Mouse (Mus musculus) macrophage (primary cell): ENCODE results near the gene Zer1. TPM values are rescaled to one million over a fixed set of nuclear protein-coding genes. Genes with fewer than 3 reads are reported as not detected.
A peak's percentile ranks its signal among the peaks of the same experiment; 100 is the strongest.
"Not testable (repeated sequence)": the region's sequence is repeated elsewhere in the genome, so short reads cannot be mapped to it uniquely, and the experiment has no call there.

Source experiments
- H3K27ac ChIP-seq: fragments of 350-480 bp; formaldehyde crosslinking; 2 replicates; pipeline ENCODE4 v1.9.0; 2021
- H3K36me3 ChIP-seq: fragments of 350-480 bp; formaldehyde crosslinking; 2 replicates; pipeline ENCODE4 v1.9.0; 2021; ENCODE audit errors: inconsistent target
- H3K4me3 ChIP-seq: fragments of 350-480 bp; formaldehyde crosslinking; 2 replicates; pipeline ENCODE4 v1.9.0; 2021; ENCODE audit errors: inconsistent target
- H3K79me2 ChIP-seq: fragments of 350-480 bp; formaldehyde crosslinking; 2 replicates; pipeline ENCODE4 v1.9.0; 2021; ENCODE audit errors: inconsistent target
- WGBS: methylation state at CpG from one replicate; pipeline ENCODE4 v1.1.7; 2026; ENCODE audit warnings: inconsistent platforms; ENCODE audit not compliant: missing documents; 5-methylcytosine and 5-hydroxymethylcytosine counted together
- polyA plus RNA-seq: library from polyadenylated mRNA; stranded (reverse); fragments of 250-400 nt; gene quantifications from 3 replicates; pipeline ENCODE4 v1.2.4, GENCODE M21; 2018; ENCODE audit warnings: inconsistent platforms

Gene Zer1
- polyA plus RNA-seq, 1 experiment from 2014 or later, result 6.9 TPM

- H3K4me3 ChIP-seq, result peak overlapping the region; percentile 62
- H3K27ac ChIP-seq, result peak overlapping the region; percentile 83
- 14% methylated on average over 36 of the region's 37 CpGs for WGBS
- H3K79me2 ChIP-seq, result peaks cover 19% of the 10 kb centered on the region; the same call in 1 of the 2 replicates
- H3K36me3 ChIP-seq, result no peaks in the 10 kb centered on the region
Measured at GRCm38 (mm10) chr2:30061215-30062166, 62.9 kb downstream of the Zer1 start.

- no peak overlapping the region for H3K27ac ChIP-seq
- H3K79me2 ChIP-seq, result peaks cover 3% of the 10 kb centered on the region; the same call in 1 of the 2 replicates
- 92% methylated on average over 5 of the region's 5 CpGs for WGBS
- H3K36me3 ChIP-seq, result no peaks in the 10 kb centered on the region
- H3K4me3 ChIP-seq, result no peak overlapping the region
Measured at GRCm38 (mm10) chr2:30058418-30058817, 66.0 kb downstream of the Zer1 start.

GRCm38 (mm10) chr2:30057223-30057904 lies 67.0 kb downstream of the Zer1 start, which contains the start of gene Set:
Gene Set, plus strand, starts transcription at chr2:30057378.
- no peak within 1 kb of the TSS for H3K27ac ChIP-seq
- WGBS, result 59% methylated on average over 10 of the region's 12 CpGs
- no peaks in the 10 kb centered on the region for H3K36me3 ChIP-seq
- H3K79me2 ChIP-seq, result no peaks in the 10 kb centered on the region
- H3K4me3 ChIP-seq, result no peak within 1 kb of the TSS

GRCm38 (mm10) chr2:30056736-30057135 lies 67.6 kb downstream of the Zer1 start:
- Histone ChIP-seq H3K27ac (no peak overlapping the region), H3K36me3 (no peaks in the 10 kb centered on the region), H3K4me3 (no peak overlapping the region), H3K79me2 (no peaks in the 10 kb centered on the region)
- 92% methylated on average over 3 of the region's 3 CpGs for WGBS

GRCm38 (mm10) chr2:30055310-30055709 lies 69.1 kb downstream of the Zer1 start:
- H3K36me3 ChIP-seq, H3K79me2 ChIP-seq, H3K4me3 ChIP-seq, H3K27ac ChIP-seq: not testable (repeated sequence)
- 88% methylated on average over 3 of the region's 3 CpGs for WGBS

GRCm38 (mm10) chr2:30051992-30052761 lies 72.2 kb downstream of the Zer1 start:
- 60% methylated on average over 6 of the region's 6 CpGs for whole genome bisulfite sequencing

GRCm38 (mm10) chr2:30049831-30050230 lies 74.6 kb downstream of the Zer1 start:
- H3K27ac ChIP-seq, result no peak overlapping the region
- WGBS, result 14% methylated on average over 3 of the region's 3 CpGs
- no peaks in the 10 kb centered on the region for H3K79me2 ChIP-seq
- no peak overlapping the region for H3K4me3 ChIP-seq
- H3K36me3 ChIP-seq, result no peaks in the 10 kb centered on the region

More at GRCm38 (mm10) chr2:30051992-30052761, 72.2 kb downstream of the Zer1 start:
- no peak overlapping the region for H3K4me3 ChIP-seq
- H3K79me2 ChIP-seq, result no peaks in the 10 kb centered on the region
- H3K36me3 ChIP-seq, result no peaks in the 10 kb centered on the region
- H3K27ac ChIP-seq, result no peak overlapping the region

- no peaks in the 10 kb centered on the region for H3K79me2 ChIP-seq
- 1% methylated on average over 54 of the region's 54 CpGs for WGBS
- peak within 1 kb of the TSS; percentile 42 for H3K4me3 ChIP-seq
- peak within 1 kb of the TSS; percentile 98 for H3K27ac ChIP-seq
- H3K36me3 ChIP-seq, result no peaks in the 10 kb centered on the region
Measured at GRCm38 (mm10) chr2:30048699-30049388, 75.5 kb downstream of the Zer1 start, which contains the start of gene Wdr34. Gene Wdr34, minus strand, starts transcription at chr2:30048881.

GRCm38 (mm10) chr2:30048101-30048501 lies 76.3 kb downstream of the Zer1 start:
- Histone ChIP-seq H3K4me3 (peak overlapping the region; percentile 42), H3K36me3 (no peaks in the 10 kb centered on the region), H3K79me2 (no peaks in the 10 kb centered on the region), H3K27ac (no peak overlapping the region)
- WGBS, result 26% methylated on average over 11 of the region's 11 CpGs

Other genes with a start within 250 kb of the Zer1 start
- 28.3 to 46.9 TPM (median 30.9 TPM) in 3 replicates for gene Odf2, start 235.4 kb downstream of the Zer1 start, polyA plus RNA-seq
- gene Gle1, start 189.2 kb downstream of the Zer1 start, polyA plus RNA-seq, result 7.9 to 12.5 TPM (median 10.0 TPM) in 3 replicates
- 67.1 to 95.0 TPM (median 74.1 TPM) in 3 replicates for gene Sptan1, start 159.0 kb downstream of the Zer1 start, polyA plus RNA-seq
- 3.0 to 6.7 TPM (median 4.4 TPM) in 3 replicates for gene Wdr34, start 75.7 kb downstream of the Zer1 start, polyA plus RNA-seq
- gene Set, start 67.2 kb downstream of the Zer1 start, polyA plus RNA-seq, result 142 to 388 TPM (median 281 TPM) in 3 replicates
- gene Pkn3, start 46.9 kb downstream of the Zer1 start, polyA plus RNA-seq, result 0.94 to 2.4 TPM (median 1.6 TPM) in 3 replicates
- 10.5 to 24.6 TPM (median 20.1 TPM) in 3 replicates for gene Zdhhc12, start 30.9 kb downstream of the Zer1 start, polyA plus RNA-seq
- gene Tbc1d13, start 9.2 kb upstream of the Zer1 start, polyA plus RNA-seq, result 79.6 to 115 TPM (median 108 TPM) in 3 replicates
- 1.2 to 5.8 TPM (median 3.8 TPM) in 3 replicates for gene Endog, start 46.9 kb upstream of the Zer1 start, polyA plus RNA-seq
- 15.1 to 33.4 TPM (median 17.6 TPM) in 3 replicates for gene Spout1, start 53.9 kb upstream of the Zer1 start, polyA plus RNA-seq
- gene Kyat1, start 81.3 kb upstream of the Zer1 start, polyA plus RNA-seq, result 1.5 to 4.5 TPM (median 3.0 TPM) in 3 replicates
- gene Lrrc8a, start 113.1 kb upstream of the Zer1 start, polyA plus RNA-seq, result 11.0 to 16.9 TPM (median 11.0 TPM) in 3 replicates
- gene Gm28035, start 116.0 kb upstream of the Zer1 start, polyA plus RNA-seq, result 0.17 to 0.26 TPM (median 0.21 TPM) in 3 replicates
- gene Phyhd1, start 141.6 kb upstream of the Zer1 start, polyA plus RNA-seq, result 8.0 to 16.8 TPM (median 13.0 TPM) in 3 replicates
- 15.9 TPM in 1 of 3 replicates, not detected in the others for gene Gm28038, start 156.5 kb upstream of the Zer1 start, polyA plus RNA-seq
- 13.1 to 21.9 TPM (median 15.9 TPM) in 3 replicates for gene Dolk, start 161.7 kb upstream of the Zer1 start, polyA plus RNA-seq
- gene Nup188, start 161.8 kb upstream of the Zer1 start, polyA plus RNA-seq, result 11.2 to 26.1 TPM (median 14.0 TPM) in 3 replicates
- 24.8 to 34.0 TPM (median 33.1 TPM) in 3 replicates for gene Sh3glb2, start 234.8 kb upstream of the Zer1 start, polyA plus RNA-seq
- gene Miga2, start 239.6 kb upstream of the Zer1 start, polyA plus RNA-seq, result 2.4 to 7.5 TPM (median 4.1 TPM) in 3 replicates